Mouse (Mus musculus): ENCODE measurements around the gene Gm1979. TPM values are rescaled to one million over a fixed set of nuclear protein-coding genes. Genes with fewer than 3 reads are reported as not detected.

Gm1979 gene
- polyA plus RNA-seq (2014; fragmentation: Illumina TruSeq; extraction: RNeasy Lipid Tissue Mini Kit (QIAGEN cat#74804); ENCODE audit: low replicate concordance), result not detected

DNA sequence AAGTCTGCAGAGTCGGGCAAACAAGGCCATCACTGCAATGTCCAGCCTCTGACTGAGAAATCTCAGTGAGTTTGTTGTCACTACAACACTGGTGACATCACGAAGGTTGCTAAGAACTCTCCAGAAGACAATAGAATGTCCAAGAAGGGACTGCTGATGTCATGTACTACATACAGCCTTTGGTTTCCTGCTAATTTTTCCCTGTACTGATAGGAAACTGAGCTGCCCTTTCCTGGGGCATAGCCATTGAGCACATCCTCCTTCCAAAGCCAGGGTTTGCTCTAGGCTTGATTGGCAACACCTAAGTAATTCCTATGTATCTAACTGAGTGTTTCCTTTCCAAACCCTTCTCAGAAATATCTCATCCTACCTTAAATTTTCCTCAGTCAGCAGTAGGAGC is at the start of gene Gm1979:
Gene Gm1979 (minus strand): TSS at position 101 of the 400 bp plus-strand sequence.

DNA sequence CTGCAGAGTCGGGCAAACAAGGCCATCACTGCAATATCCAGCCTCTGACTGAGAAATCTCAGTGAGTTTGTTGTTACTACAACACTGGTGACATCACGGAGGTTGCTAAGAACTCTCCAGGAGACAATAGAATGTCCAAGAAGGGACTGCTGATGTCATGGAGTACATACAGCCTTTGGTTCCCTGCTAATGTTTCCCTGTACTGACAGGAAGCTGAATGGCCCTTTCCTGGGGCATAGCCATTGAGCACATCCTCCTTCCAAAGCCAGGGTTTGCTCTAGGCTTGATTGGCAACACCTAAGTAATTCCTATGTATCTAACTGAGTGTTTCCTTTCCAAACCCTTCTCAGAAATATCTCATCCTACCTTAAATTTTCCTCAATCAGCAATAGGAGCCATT is 34.9 kb upstream of the Gm1979 start, which contains the start of gene Speer4a:
Gene Speer4a (minus strand): TSS at position 101 of the 400 bp plus-strand sequence.

GRCm38 (mm10) chr5:26022816-26023215 is 18.2 kb upstream of the Gm1979 start, which contains the start of gene Gm5862:
Gene Gm5862, minus strand, starts transcription at chr5:26022916.

GRCm38 (mm10) chr5:25988550-25988949 is 16.0 kb downstream of the Gm1979 start, which contains the start of gene Gm21698:
Gene Gm21698, minus strand, starts transcription at chr5:25988650.

DNA sequence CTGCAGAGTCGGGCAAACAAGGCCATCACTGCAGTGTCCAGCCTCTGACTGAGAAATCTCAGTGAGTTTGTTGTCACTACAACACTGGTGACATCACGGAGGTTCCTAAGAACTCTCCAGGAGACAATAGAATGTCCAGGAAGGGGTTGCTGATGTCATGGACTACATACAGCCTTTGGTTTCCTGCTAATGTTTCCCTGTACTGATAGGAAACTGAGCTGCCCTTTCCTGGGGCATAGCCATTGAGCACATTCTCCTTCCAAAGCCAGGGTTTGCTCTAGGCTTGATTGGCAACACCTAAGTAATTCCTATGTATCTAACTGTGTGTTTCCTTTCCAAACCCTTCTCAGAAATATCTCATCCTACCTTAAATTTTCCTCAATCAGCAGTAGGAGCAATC is 32.0 kb downstream of the Gm1979 start, which contains the start of gene Gm21680:
Gene Gm21680 (minus strand): TSS at position 101 of the 400 bp plus-strand sequence.

DNA sequence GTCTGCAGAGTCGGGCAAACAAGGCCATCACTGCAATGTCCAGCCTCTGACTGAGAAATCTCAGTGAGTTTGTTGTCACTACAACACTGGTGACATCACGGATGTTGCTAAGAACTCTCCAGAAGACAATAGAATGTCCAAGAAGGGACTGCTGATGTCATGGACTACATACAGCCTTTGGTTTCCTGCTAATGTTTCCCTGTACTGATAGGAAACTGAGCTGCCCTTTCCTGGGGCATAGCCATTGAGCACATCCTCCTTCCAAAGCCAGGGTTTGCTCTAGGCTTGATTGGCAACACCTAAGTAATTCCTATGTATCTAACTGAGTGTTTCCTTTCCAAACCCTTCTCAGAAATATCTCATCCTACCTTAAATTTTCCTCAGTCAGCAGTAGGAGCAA is 50.3 kb downstream of the Gm1979 start, which contains the start of gene Gm21671:
Gene Gm21671 (minus strand): TSS at position 101 of the 400 bp plus-strand sequence.

Other genes with a start within 250 kb of the Gm1979 start
- 0.19 TPM for gene Actr3b, start 244.8 kb downstream of the Gm1979 start, polyA plus RNA-seq (2014; fragmentation: Illumina TruSeq; extraction: RNeasy Lipid Tissue Mini Kit (QIAGEN cat#74804); ENCODE audit: low replicate concordance)
- not detected for gene Gm21663, start 62.4 kb downstream of the Gm1979 start, polyA plus RNA-seq (2014; fragmentation: Illumina TruSeq; extraction: RNeasy Lipid Tissue Mini Kit (QIAGEN cat#74804); ENCODE audit: low replicate concordance)
- gene Gm21671, start 50.4 kb downstream of the Gm1979 start, polyA plus RNA-seq (2014; fragmentation: Illumina TruSeq; extraction: RNeasy Lipid Tissue Mini Kit (QIAGEN cat#74804); ENCODE audit: low replicate concordance), result not detected
- not detected for gene Gm21680, start 32.1 kb downstream of the Gm1979 start, polyA plus RNA-seq (2014; fragmentation: Illumina TruSeq; extraction: RNeasy Lipid Tissue Mini Kit (QIAGEN cat#74804); ENCODE audit: low replicate concordance)
- gene Gm21698, start 16.1 kb downstream of the Gm1979 start, polyA plus RNA-seq (2014; fragmentation: Illumina TruSeq; extraction: RNeasy Lipid Tissue Mini Kit (QIAGEN cat#74804); ENCODE audit: low replicate concordance), result not detected
- gene Gm5862, start 18.1 kb upstream of the Gm1979 start, polyA plus RNA-seq (2014; fragmentation: Illumina TruSeq; extraction: RNeasy Lipid Tissue Mini Kit (QIAGEN cat#74804); ENCODE audit: low replicate concordance), result not detected
- not detected for gene Speer4a, start 34.8 kb upstream of the Gm1979 start, polyA plus RNA-seq (2014; fragmentation: Illumina TruSeq; extraction: RNeasy Lipid Tissue Mini Kit (QIAGEN cat#74804); ENCODE audit: low replicate concordance)
- not detected for gene Gm7347, start 53.8 kb upstream of the Gm1979 start, polyA plus RNA-seq (2014; fragmentation: Illumina TruSeq; extraction: RNeasy Lipid Tissue Mini Kit (QIAGEN cat#74804); ENCODE audit: low replicate concordance)
- not detected for gene Gm10471, start 84.5 kb upstream of the Gm1979 start, polyA plus RNA-seq (2014; fragmentation: Illumina TruSeq; extraction: RNeasy Lipid Tissue Mini Kit (QIAGEN cat#74804); ENCODE audit: low replicate concordance)
- gene 5031410I06Rik, start 100.6 kb upstream of the Gm1979 start, polyA plus RNA-seq (2014; fragmentation: Illumina TruSeq; extraction: RNeasy Lipid Tissue Mini Kit (QIAGEN cat#74804); ENCODE audit: low replicate concordance), result not detected
- not detected for gene Gm10220, start 116.6 kb upstream of the Gm1979 start, polyA plus RNA-seq (2014; fragmentation: Illumina TruSeq; extraction: RNeasy Lipid Tissue Mini Kit (QIAGEN cat#74804); ENCODE audit: low replicate concordance)